Mouse (Mus musculus): Measurements from ENCODE around the gene Dnajc11. TPM values are rescaled to one million over a fixed set of nuclear protein-coding genes. Genes with fewer than 3 reads are reported as not detected.

Dnajc11 gene
- polyA plus RNA-seq, 1 experiment, result 61.5 TPM

GRCm38 (mm10) chr4:151996173-151996950 is 62.9 kb downstream of the Dnajc11 start, which contains the start of gene Phf13:
Phf13 (minus strand) TSS chr4:151996258.
- Histone ChIP-seq H3K27me3 (ENCODE audit: control insufficient read depth, insufficient read depth, insufficient read length) (no peaks in the 10 kb centered on the region), H3K4me3 (ENCODE audit: insufficient read depth, poor library complexity, severe bottlenecking) (peak within 1 kb of the TSS; percentile 76), H3ac (ENCODE audit: control insufficient read depth, insufficient read length, low read depth) (peak within 1 kb of the TSS; percentile 97), H3K79me2 (ENCODE audit: control insufficient read depth, insufficient read depth) (peaks cover 43% of the 10 kb centered on the region), H3K79me3 (ENCODE audit: low read depth) (peaks cover 9% of the 10 kb centered on the region), H3K36me3 (ENCODE audit: control insufficient read depth, insufficient read depth) (peaks cover 22% of the 10 kb centered on the region)
- TF ChIP-seq MYOD1 (IDR thresholded peaks at IDR 0.05; ENCODE audit: control insufficient read depth, insufficient read length, low read depth) (no peak), FOSL1 (IDR thresholded peaks at IDR 0.05; ENCODE audit: insufficient read depth, low read length, poor library complexity, severe bottlenecking) (no peak), MYOG (IDR thresholded peaks at IDR 0.05; ENCODE audit: control insufficient read depth, extremely low read depth, insufficient read length) (no peak), CEBPB (IDR thresholded peaks at IDR 0.05; ENCODE audit: low read depth) (no peak), USF1 (IDR thresholded peaks at IDR 0.05; ENCODE audit: low read depth) (peak; percentile 14), MAX (IDR thresholded peaks at IDR 0.05) (peak; percentile 15)

GRCm38 (mm10) chr4:151996951-151997222 is 63.4 kb downstream of the Dnajc11 start:
- H3K79me3 ChIP-seq (ENCODE audit: low read depth), result peaks cover 9% of the 10 kb centered on the region
- no peak for TF ChIP-seq FOSL1 (IDR thresholded peaks at IDR 0.05; ENCODE audit: insufficient read depth, low read length, poor library complexity, severe bottlenecking)
- no peak for TF ChIP-seq CEBPB (IDR thresholded peaks at IDR 0.05; ENCODE audit: low read depth)

GRCm38 (mm10) chr4:151997701-151998100 is 64.2 kb downstream of the Dnajc11 start:
- H3K79me3 ChIP-seq (ENCODE audit: low read depth), result peaks cover 6% of the 10 kb centered on the region
- H3K4me3 ChIP-seq (ENCODE audit: insufficient read depth, poor library complexity, severe bottlenecking), result no peak overlapping the region
- TF ChIP-seq FOSL1 (IDR thresholded peaks at IDR 0.05; ENCODE audit: insufficient read depth, low read length, poor library complexity, severe bottlenecking) (no peak), MYOG (IDR thresholded peaks at IDR 0.05; ENCODE audit: control insufficient read depth, extremely low read depth, insufficient read length) (no peak), CEBPB (IDR thresholded peaks at IDR 0.05; ENCODE audit: low read depth) (no peak), MAX (IDR thresholded peaks at IDR 0.05) (no peak), CTCF (IDR thresholded peaks at IDR 0.05; ENCODE audit: control insufficient read depth, insufficient read depth, insufficient read length) (no peak), MYOD1 (IDR thresholded peaks at IDR 0.05; ENCODE audit: control insufficient read depth, insufficient read length, low read depth) (no peak), USF1 (IDR thresholded peaks at IDR 0.05; ENCODE audit: low read depth) (no peak)
- peaks cover 33% of the 10 kb centered on the region for H3K79me2 ChIP-seq (ENCODE audit: control insufficient read depth, insufficient read depth)
- H3ac ChIP-seq (ENCODE audit: control insufficient read depth, insufficient read length, low read depth), result no peak overlapping the region
- peaks cover 9% of the 10 kb centered on the region for H3K36me3 ChIP-seq (ENCODE audit: control insufficient read depth, insufficient read depth)
- no peaks in the 10 kb centered on the region for H3K27me3 ChIP-seq (ENCODE audit: control insufficient read depth, insufficient read depth, insufficient read length)

More at GRCm38 (mm10) chr4:151996951-151997222, 63.4 kb downstream of the Dnajc11 start:
- Histone ChIP-seq H3K36me3 (ENCODE audit: control insufficient read depth, insufficient read depth) (peaks cover 17% of the 10 kb centered on the region), H3K79me2 (ENCODE audit: control insufficient read depth, insufficient read depth) (peaks cover 41% of the 10 kb centered on the region), H3K27me3 (ENCODE audit: control insufficient read depth, insufficient read depth, insufficient read length) (no peaks in the 10 kb centered on the region), H3K4me3 (ENCODE audit: insufficient read depth, poor library complexity, severe bottlenecking) (peak overlapping the region; percentile 76), H3ac (ENCODE audit: control insufficient read depth, insufficient read length, low read depth) (peak overlapping the region; percentile 83)

- Histone ChIP-seq H3K79me2 (ENCODE audit: control insufficient read depth, insufficient read depth) (peaks cover 15% of the 10 kb centered on the region), H3K79me3 (ENCODE audit: low read depth) (peaks cover 2% of the 10 kb centered on the region)
These were observed 66.0 kb downstream of the Dnajc11 start for GRCm38 (mm10) chr4:151999481-151999880.

GRCm38 (mm10) chr4:152000906-152001305 is 67.4 kb downstream of the Dnajc11 start:
- Histone ChIP-seq H3K79me3 (ENCODE audit: low read depth) (no peaks in the 10 kb centered on the region), H3K36me3 (ENCODE audit: control insufficient read depth, insufficient read depth) (no peaks in the 10 kb centered on the region), H3K4me3 (ENCODE audit: insufficient read depth, poor library complexity, severe bottlenecking) (no peak overlapping the region), H3K79me2 (ENCODE audit: control insufficient read depth, insufficient read depth) (peaks cover under 1% of the 10 kb centered on the region), H3K27me3 (ENCODE audit: control insufficient read depth, insufficient read depth, insufficient read length) (no peaks in the 10 kb centered on the region), H3ac (ENCODE audit: control insufficient read depth, insufficient read length, low read depth) (no peak overlapping the region)
- no peak for TF ChIP-seq MAX (IDR thresholded peaks at IDR 0.05)
- TF ChIP-seq MYOG (IDR thresholded peaks at IDR 0.05; ENCODE audit: control insufficient read depth, extremely low read depth, insufficient read length), result no peak
- TF ChIP-seq FOSL1 (IDR thresholded peaks at IDR 0.05; ENCODE audit: insufficient read depth, low read length, poor library complexity, severe bottlenecking), result no peak
- TF ChIP-seq MYOD1 (IDR thresholded peaks at IDR 0.05; ENCODE audit: control insufficient read depth, insufficient read length, low read depth), result no peak
- TF ChIP-seq CEBPB (IDR thresholded peaks at IDR 0.05; ENCODE audit: low read depth), result no peak
- no peak for TF ChIP-seq CTCF (IDR thresholded peaks at IDR 0.05; ENCODE audit: control insufficient read depth, insufficient read depth, insufficient read length)
- no peak for TF ChIP-seq USF1 (IDR thresholded peaks at IDR 0.05; ENCODE audit: low read depth)

More at GRCm38 (mm10) chr4:151999481-151999880, 66.0 kb downstream of the Dnajc11 start:
- H3K27me3 ChIP-seq (ENCODE audit: control insufficient read depth, insufficient read depth, insufficient read length), result no peaks in the 10 kb centered on the region
- no peak overlapping the region for H3K4me3 ChIP-seq (ENCODE audit: insufficient read depth, poor library complexity, severe bottlenecking)
- H3ac ChIP-seq (ENCODE audit: control insufficient read depth, insufficient read length, low read depth), result no peak overlapping the region
- TF ChIP-seq MYOD1 (IDR thresholded peaks at IDR 0.05; ENCODE audit: control insufficient read depth, insufficient read length, low read depth), result no peak
- no peak for TF ChIP-seq FOSL1 (IDR thresholded peaks at IDR 0.05; ENCODE audit: insufficient read depth, low read length, poor library complexity, severe bottlenecking)
- TF ChIP-seq CEBPB (IDR thresholded peaks at IDR 0.05; ENCODE audit: low read depth), result no peak
- no peak for TF ChIP-seq MAX (IDR thresholded peaks at IDR 0.05)
- TF ChIP-seq USF1 (IDR thresholded peaks at IDR 0.05; ENCODE audit: low read depth), result no peak
- no peak for TF ChIP-seq MYOG (IDR thresholded peaks at IDR 0.05; ENCODE audit: control insufficient read depth, extremely low read depth, insufficient read length)
- no peak for TF ChIP-seq CTCF (IDR thresholded peaks at IDR 0.05; ENCODE audit: control insufficient read depth, insufficient read depth, insufficient read length)
- no peaks in the 10 kb centered on the region for H3K36me3 ChIP-seq (ENCODE audit: control insufficient read depth, insufficient read depth)

- H3K4me3 ChIP-seq (ENCODE audit: insufficient read depth, poor library complexity, severe bottlenecking), result no peak overlapping the region
- H3K36me3 ChIP-seq (ENCODE audit: control insufficient read depth, insufficient read depth), result no peaks in the 10 kb centered on the region
- no peaks in the 10 kb centered on the region for H3K27me3 ChIP-seq (ENCODE audit: control insufficient read depth, insufficient read depth, insufficient read length)
- H3ac ChIP-seq (ENCODE audit: control insufficient read depth, insufficient read length, low read depth), result no peak overlapping the region
- TF ChIP-seq MYOG (IDR thresholded peaks at IDR 0.05; ENCODE audit: control insufficient read depth, extremely low read depth, insufficient read length) (no peak), CTCF (IDR thresholded peaks at IDR 0.05; ENCODE audit: control insufficient read depth, insufficient read depth, insufficient read length) (no peak), MYOD1 (IDR thresholded peaks at IDR 0.05; ENCODE audit: control insufficient read depth, insufficient read length, low read depth) (no peak), FOSL1 (IDR thresholded peaks at IDR 0.05; ENCODE audit: insufficient read depth, low read length, poor library complexity, severe bottlenecking) (no peak)
- no peaks in the 10 kb centered on the region for H3K79me2 ChIP-seq (ENCODE audit: control insufficient read depth, insufficient read depth)
- H3K79me3 ChIP-seq (ENCODE audit: low read depth), result no peaks in the 10 kb centered on the region
These were observed 67.8 kb downstream of the Dnajc11 start for GRCm38 (mm10) chr4:152001335-152001734.

All from C2C12 (cell line).